Mouse (Mus musculus) layer of hippocampus, postnatal 10 days (tissue): ENCODE results near the gene Plch2. TPM values are rescaled to one million over a fixed set of nuclear protein-coding genes. Genes with fewer than 3 reads are reported as not detected.
A peak's percentile ranks its signal among the peaks of the same experiment; 100 is the strongest.

Experiments
- DNase-seq, 2 experiments: peaks; one replicate each; pipeline ENCODE4 v3.0.0; 2021; ENCODE audit warnings: low spot score in 2 of 2
- total RNA-seq, 2 experiments: library from RNA; stranded (reverse); gene quantifications; 2 replicates each; pipeline ENCODE4 v1.2.3; 2021

Plch2 gene
- total RNA-seq, 2 experiments from 2014 or later: 61.7 to 64.3 TPM

DNA sequence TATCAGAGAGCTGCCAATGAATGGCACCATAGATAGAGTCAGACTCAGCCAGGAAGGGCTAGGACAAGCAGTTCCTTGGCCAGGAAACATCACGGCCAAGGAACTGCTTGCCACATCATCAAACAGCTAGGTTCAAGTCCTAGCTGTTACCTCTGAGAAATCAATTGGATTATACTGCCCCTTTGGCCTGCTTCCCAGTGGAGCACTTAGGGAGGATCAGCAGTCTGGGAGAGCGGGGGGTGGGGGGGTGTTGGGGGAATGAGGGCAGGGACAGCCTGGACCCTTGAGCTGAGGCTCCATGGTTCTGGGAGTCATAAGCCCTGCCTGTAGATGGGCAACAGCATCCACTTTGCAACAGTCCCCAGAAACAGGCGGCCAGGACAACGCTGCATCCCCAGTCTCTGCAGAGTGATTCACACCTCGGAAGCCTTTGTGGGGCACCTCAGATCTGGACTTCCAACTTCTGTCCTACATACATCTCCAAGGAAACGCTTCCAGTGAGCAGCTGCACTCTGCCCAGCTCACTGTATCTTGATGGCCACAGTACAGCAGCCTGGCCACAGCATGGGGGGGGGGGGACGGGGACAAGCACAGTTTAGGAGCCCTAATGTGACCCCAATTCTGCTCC, 34.2 kb downstream of the Plch2 start:
- no peak for DNase-seq

- no peak for DNase-seq
Measured at GRCm38 (mm10) chr4:155020813-155021212, 35.8 kb downstream of the Plch2 start.

- DNase-seq: no peak
Measured at GRCm38 (mm10) chr4:155020141-155020540, 36.4 kb downstream of the Plch2 start.

DNA sequence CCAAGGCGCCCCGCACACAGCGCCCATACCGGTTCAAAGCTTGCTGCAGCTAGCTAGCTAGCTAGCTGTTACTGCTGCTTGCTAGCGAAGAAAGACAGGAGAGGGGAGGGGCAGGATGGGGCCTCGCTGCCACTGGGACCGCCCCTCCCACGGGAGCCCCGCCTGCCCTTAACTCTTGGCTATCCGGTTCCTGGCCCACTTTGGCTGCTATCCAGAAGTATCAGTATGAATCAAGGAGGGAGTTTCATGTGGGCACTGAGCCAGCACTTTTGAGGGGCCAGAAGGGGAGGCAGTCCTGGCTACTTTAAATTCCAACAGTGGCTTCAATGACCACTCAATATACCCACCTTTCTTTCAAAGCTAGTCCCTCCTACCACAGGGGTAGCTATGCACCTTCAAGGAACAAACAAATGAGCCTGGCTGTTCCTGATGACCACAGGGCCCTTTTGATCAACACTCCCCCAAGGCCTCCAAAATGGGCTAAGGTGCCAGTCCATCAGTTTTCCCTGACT, 37.2 kb downstream of the Plch2 start:
- DNase-seq: no peak

DNA sequence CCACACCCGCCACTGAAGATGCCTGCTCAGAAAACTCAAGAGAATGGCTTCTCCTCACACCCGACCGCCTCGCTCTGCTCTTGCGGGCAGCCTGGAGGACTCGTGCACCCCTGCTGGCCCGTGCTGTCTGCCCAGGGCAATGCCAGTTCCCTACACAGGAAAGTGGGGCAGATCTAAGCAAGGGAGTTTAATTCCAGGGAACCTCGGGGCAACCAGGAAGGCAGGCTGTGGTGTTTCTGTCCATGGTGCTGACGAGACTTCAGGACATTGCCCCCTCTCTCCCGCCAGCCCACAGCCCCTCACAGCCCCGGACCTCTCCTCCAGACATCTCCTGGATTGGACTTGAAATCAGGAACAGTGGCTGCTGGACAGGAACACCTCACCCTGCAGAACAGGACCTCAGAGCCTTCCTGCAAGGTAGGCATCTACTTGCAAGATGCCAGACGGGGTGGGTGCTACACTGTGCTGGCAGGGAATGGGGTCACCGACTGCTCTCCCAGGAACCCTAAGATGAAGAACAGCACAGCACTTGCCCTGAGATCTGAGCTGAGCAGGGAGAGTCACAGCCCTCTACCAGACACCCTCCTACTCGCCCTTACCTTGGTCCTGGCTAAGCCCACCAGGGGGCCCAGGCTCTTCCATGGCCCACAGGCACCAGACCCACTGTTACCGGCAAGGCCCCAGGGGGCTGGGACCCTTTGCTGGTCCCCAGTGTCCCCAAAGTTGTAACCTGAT, 37.8 kb downstream of the Plch2 start:
- DNase-seq: no peak

- no peak for DNase-seq
Measured at GRCm38 (mm10) chr4:155018066-155018465, 38.5 kb downstream of the Plch2 start.

GRCm38 (mm10) chr4:155017253-155017878, 39.2 kb downstream of the Plch2 start:
- no peak for DNase-seq

DNA sequence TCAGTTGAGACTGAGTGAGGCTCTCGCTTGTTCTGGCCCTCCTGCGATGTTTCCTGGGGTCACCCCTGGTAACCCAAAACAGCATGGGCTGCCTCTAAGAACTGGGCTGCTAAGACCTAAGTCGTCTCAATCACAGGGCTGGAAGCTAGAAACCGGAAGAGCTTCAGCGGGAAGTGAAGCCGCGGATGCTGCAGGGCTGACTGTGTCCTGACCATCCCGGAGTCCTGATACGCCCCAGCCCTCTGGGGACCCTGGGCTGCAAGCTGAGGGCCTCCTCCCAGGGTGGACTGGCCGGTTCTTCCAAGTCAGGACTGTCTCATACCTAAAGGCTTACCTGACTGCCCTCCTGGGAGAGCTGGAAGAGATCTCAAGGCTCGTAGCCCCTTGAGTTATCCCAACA, 39.8 kb downstream of the Plch2 start:
- DNase-seq: no peak

GRCm38 (mm10) chr4:155015550-155015949, 41.0 kb downstream of the Plch2 start:
- DNase-seq: no peak

DNA sequence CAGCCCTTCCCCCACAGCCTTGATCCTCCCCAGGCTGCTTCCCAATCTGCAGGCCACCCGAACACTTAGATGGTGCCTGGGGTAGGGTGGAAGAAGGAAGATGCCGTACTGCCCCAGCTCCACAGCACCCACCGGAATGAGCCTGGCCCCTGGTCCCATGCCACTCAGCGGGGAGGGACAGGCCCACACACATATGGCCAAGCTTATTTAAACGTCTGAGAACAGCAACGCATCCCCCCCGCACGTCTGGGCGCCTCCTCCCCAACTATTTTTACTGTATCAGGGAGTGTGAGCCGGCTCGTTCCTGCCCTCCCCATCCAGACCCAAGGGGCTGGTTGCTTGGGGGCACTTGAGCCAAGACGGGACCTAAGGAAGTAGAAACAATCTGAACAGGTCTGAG, 41.8 kb downstream of the Plch2 start:
- no peak for DNase-seq

DNA sequence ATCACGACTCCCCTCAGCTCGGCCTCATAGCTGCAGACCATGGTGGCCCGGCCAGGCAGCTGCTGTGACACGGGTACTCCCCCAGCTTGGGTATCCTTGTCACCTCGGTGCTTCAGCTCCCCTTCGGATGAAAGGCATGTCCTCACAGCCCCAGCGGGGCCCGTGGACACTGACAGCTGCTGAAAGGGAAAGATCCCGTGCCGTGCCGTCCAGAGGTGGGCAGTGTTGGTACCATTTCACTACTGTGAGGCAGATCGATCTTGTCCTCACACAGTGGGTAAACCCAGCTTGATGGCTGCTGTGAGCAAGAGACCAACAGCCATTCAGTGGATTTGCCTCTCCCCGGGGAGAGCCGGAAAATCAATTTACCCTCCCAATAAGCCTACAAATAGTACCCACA, 42.3 kb downstream of the Plch2 start:
- DNase-seq: no peak

DNA sequence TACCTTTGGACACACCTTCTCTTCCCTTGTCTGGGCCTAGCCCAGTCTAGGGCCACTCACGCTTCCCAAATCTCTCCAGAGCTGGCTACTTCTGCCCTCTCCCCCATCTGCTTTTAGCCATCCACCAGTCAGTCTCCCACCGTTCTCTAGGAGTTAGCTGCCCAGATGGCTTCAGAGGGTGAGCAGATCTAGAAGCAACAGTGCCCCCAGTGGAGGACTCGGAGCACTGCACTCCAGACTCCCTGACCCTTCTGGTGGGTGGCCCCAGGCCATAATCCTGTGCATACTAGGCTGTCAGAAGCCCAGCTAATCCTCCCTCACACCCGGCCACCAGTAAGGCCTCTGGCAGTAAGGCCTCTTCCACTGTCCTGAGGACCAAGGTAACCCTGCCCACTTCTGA, 43.8 kb downstream of the Plch2 start:
- peak; percentile 75 to 76 for DNase-seq

DNA sequence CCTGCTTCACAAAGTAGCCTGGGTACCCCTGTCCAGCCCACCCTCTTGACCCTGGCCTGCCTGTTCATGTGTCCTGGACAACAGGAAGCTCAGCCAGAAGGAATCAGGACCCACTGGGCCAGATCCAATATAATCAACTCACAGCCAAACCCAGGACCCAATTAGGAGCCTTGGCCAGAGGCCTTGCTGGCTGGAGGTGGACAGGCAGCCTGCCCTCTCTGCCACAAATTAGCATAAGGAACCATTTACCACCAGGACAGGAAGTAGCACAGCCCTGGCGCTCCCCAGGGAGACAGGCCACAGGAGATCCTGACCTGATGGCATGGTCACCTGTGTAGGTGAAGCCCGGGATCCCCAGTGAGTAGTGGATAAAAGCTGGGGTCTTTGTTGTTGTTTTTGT, 44.5 kb downstream of the Plch2 start:
- DNase-seq: peak in 1 of 2 experiments; percentile 60

- DNase-seq: no peak
Measured at GRCm38 (mm10) chr4:155011312-155012025, 45.1 kb downstream of the Plch2 start.

GRCm38 (mm10) chr4:155010870-155011269, 45.7 kb downstream of the Plch2 start:
- DNase-seq: peak; percentile 77 to 83

- no peak for DNase-seq
Measured at GRCm38 (mm10) chr4:155009216-155009615, 47.4 kb downstream of the Plch2 start.

DNA sequence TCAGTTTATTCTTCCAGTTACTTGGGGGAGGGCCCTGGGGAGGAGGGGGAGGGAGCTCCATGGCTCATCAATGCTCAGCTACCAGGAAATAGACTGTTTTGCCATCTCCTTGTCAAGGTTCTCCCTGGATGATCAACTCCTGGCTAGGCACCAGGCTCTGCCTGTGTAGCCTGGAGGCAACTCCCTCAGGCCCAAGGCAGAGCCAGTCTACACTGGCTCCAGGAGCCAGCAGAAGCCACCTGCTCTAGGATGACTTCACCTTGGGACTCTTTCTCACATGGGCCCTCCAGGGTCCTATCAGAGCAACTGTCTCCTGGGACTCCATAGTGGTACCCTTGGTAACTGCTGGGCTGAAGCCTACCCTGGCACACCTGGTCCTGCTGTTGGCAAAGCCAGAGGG, 48.5 kb downstream of the Plch2 start:
- DNase-seq: no peak

DNA sequence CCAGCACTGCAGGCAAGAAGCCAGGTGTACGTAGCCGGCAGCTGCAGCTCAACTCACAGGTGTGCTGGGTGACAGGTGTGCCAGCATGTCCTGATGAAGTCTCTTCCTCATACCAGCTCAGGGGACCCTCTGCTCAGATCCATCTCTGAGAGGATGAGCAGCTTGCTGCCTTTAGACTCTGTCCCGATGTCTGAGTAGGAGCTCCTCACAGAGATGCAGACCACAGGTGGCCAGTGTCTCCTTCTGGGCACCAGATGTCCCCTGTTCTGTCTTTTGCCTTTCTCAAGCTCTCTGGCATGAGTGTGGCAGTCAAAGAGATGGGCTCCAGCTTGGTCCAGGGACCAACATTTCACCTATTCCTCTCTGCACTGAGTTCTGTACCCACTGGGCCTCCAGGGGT, 48.9 kb downstream of the Plch2 start:
- DNase-seq: no peak

- DNase-seq: no peak
Measured at GRCm38 (mm10) chr4:155006296-155006695, 50.3 kb downstream of the Plch2 start.

GRCm38 (mm10) chr4:155005278-155005677, 51.3 kb downstream of the Plch2 start:
- no peak for DNase-seq

- DNase-seq: no peak
Measured at GRCm38 (mm10) chr4:154999379-154999778, 57.2 kb downstream of the Plch2 start.
